Mouse (Mus musculus) limb, embryonic 12.5 days (tissue): Measurements from ENCODE around the gene Ctsd. TPM values are rescaled to one million over a fixed set of nuclear protein-coding genes. Genes with fewer than 3 reads are reported as not detected.

ENCODE experiments used
- ATAC-seq: fragments of 200-750 bp; cut with Nextera tagmentation; 2 replicates; pipeline ENCODE4 v1.8.0; 2017; ENCODE audit warnings: low read depth, moderate TSS enrichment; ENCODE audit not compliant: insufficient number of reproducible peaks, insufficient read depth, low FRiP score, low TSS enrichment
- H3K27ac ChIP-seq: fragments of 300-500 bp; sonication (generic); 2 replicates; pipeline ENCODE4 v1.5.1; 2016; ENCODE audit warnings: mild to moderate bottlenecking, moderate library complexity
- H3K27me3 ChIP-seq: fragments of 300-500 bp; sonication (generic); 2 replicates; pipeline ENCODE4 v1.6.1; 2016; ENCODE audit warnings: mild to moderate bottlenecking, moderate library complexity
- H3K36me3 ChIP-seq: fragments of 300-500 bp; sonication (generic); 2 replicates; pipeline ENCODE4 v1.6.1; 2016; ENCODE audit warnings: mild to moderate bottlenecking, moderate library complexity
- H3K4me1 ChIP-seq: fragments of 300-500 bp; sonication (generic); replicated peaks from 2 replicates; pipeline ENCODE4 v1.6.1; 2016
- H3K4me2 ChIP-seq: fragments of 300-500 bp; sonication (generic); 2 replicates; pipeline ENCODE4 v1.6.1; 2016; ENCODE audit warnings: mild to moderate bottlenecking, moderate library complexity
- H3K4me3 ChIP-seq: fragments of 300-500 bp; sonication (generic); replicated peaks from 2 replicates; pipeline ENCODE4 v1.5.1; 2016; ENCODE audit warnings: mild to moderate bottlenecking
- H3K9ac ChIP-seq: fragments of 300-500 bp; sonication (generic); replicated peaks from 2 replicates; pipeline ENCODE4 v1.6.1; 2016; ENCODE audit warnings: mild to moderate bottlenecking, moderate library complexity
- H3K9me3 ChIP-seq: fragments of 300-500 bp; sonication (generic); 2 replicates; pipeline ENCODE4 v1.6.1; 2016; ENCODE audit warnings: mild to moderate bottlenecking, moderate library complexity
- WGBS: fragments of 180-500 bp; shearing (Covaris S2); methylation state at CpG from one replicate; pipeline ENCODE4 v1.1.7; 2016; 5-methylcytosine and 5-hydroxymethylcytosine counted together
- polyA plus RNA-seq: library from polyadenylated mRNA; unstranded; fragments of >200 nt; fragmentation: Nextera tagmentation; extraction: Ambion mirVana; gene quantifications from 2 replicates; pipeline ENCODE4 v1.2.1, GENCODE M21; 2016

Gene Ctsd
- polyA plus RNA-seq, 1 experiment from 2014 or later, result 135 TPM

DNA sequence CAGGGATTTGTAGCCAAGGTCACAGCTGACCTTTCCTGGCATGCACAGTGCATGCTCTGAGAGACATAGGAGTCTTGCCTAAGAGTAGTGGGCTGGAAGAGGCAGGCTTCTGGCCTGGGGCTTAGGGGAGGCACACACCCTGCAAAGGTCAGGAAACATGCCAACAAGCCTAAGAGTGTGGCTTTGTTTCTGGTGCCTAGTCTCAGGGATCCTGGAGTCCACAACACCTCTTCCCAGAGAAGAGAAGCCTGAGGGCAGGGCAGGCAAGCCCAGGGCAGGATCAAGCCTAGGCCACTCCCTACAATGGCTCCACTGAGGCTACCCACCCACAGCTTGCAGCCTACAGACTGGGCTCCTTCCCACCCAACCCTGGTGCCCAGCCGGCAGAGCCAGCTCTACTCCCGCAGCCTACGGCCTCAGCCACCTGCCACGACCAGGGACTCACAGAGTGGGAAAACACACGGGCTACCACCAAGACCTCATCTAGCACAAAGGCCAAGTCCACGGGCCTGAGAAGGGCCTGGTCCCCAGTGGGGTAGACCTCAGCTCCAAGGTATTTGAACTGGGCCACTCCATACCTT is 1.1 kb downstream of the Ctsd start:
- ATAC-seq, result no peak
- no peak overlapping the region for H3K27ac ChIP-seq
- WGBS, result 69% methylated on average over 6 of the region's 6 CpGs

DNA sequence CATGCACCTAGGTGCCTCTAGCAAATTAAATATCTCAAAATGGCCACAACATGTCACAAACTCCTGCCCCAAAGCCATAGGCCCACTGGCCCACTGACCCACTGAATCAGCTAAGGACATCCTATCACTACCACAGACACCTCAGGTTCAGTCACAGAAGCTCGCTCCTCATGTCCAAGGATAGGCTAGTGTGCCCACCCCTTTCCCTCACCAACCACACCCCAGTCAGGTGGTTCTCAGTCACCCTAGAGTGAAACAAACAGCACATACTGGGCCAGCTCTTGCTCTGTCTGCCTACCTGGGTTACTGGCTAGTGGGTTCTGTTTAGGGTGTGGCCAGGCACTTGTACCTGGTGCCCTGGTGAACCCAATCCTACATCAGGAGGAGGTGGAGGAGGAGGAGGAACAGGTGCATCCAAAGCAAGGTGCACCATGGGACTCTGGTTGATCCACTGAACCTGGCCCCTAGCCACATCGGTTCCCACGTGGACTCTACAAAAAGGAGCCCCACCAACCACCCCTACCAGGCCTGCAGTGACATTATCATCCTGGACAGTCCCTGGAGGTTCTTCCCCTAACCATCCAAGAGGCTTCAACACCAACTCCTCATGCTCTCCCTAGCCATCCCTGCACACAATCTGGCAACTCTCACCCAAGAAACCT is 2.0 kb downstream of the Ctsd start:
- Histone ChIP-seq H3K27me3 (no peaks in the 10 kb centered on the region), H3K27ac (no peak overlapping the region), H3K4me3 (peak overlapping the region; percentile 80; the same call in 1 of the 2 replicates), H3K9ac (peak overlapping the region; percentile 79; the same call in 1 of the 2 replicates), H3K36me3 (peaks cover 47% of the 10 kb centered on the region), H3K4me1 (peaks cover 16% of the 10 kb centered on the region), H3K4me2 (peak overlapping the region; percentile 80), H3K9me3 (no peaks in the 10 kb centered on the region)
- no peak for ATAC-seq
- 92% methylated on average over 3 of the region's 3 CpGs for WGBS

More for the DNA sequence above, 1.1 kb downstream of the Ctsd start:
- H3K36me3 ChIP-seq, result peaks cover 39% of the 10 kb centered on the region
- no peaks in the 10 kb centered on the region for H3K27me3 ChIP-seq
- H3K4me3 ChIP-seq, result peak overlapping the region; percentile 80
- H3K9me3 ChIP-seq, result no peaks in the 10 kb centered on the region
- peaks cover 16% of the 10 kb centered on the region for H3K4me1 ChIP-seq
- peak overlapping the region; percentile 80 for H3K4me2 ChIP-seq
- peak overlapping the region; percentile 79 for H3K9ac ChIP-seq

DNA sequence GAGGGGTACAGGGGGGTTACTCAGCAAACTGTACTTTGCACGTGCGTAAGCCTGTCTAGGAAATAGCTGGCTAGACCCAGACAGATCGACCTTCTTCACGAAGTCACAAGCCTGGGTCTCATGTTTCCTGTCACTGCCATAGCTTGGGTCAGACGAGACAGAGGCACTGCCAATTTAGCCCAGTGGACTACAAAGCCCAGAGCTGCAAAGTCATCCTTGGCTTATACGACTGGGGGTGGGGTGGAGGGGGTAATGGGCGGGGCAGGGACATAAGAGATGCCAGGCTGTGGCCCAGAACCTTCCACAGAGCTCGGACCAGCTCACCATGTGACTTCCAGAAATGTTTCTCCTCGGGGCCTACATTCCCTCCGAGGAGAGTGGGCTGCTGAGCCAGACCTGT is 3.5 kb downstream of the Ctsd start:
- no peak overlapping the region for H3K4me2 ChIP-seq
- 84% methylated on average over 10 of the region's 10 CpGs for WGBS
- no peaks in the 10 kb centered on the region for H3K27me3 ChIP-seq
- no peak overlapping the region for H3K27ac ChIP-seq
- no peak overlapping the region for H3K9ac ChIP-seq
- peaks cover 16% of the 10 kb centered on the region for H3K4me1 ChIP-seq
- no peaks in the 10 kb centered on the region for H3K9me3 ChIP-seq
- peaks cover 63% of the 10 kb centered on the region for H3K36me3 ChIP-seq
- H3K4me3 ChIP-seq, result no peak overlapping the region
- no peak for ATAC-seq

DNA sequence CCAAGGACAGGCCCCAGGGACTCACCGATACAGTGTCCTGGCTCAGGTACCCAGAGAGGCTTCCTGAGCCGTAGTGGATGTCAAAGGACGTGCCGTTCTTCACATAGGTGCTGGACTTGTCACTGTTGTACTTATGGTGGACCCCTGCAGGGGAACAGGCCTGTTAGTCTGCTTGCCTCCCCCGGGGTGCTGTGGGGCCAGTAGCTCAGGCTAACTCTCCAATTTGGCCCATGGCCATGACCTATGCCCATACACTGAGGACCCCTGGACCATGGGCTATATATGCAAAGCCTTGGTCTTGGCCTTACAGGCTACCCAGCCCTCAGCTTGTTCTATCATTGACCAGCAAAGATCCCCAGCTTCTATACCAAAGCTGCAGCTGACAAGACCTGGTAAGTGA is 5.3 kb downstream of the Ctsd start, which contains the start of gene Gm49369:
TSS of gene Gm49369 (minus strand) at position 101 of the 400 bp plus-strand sequence.
- 97% methylated on average over 5 of the region's 5 CpGs for WGBS

DNA sequence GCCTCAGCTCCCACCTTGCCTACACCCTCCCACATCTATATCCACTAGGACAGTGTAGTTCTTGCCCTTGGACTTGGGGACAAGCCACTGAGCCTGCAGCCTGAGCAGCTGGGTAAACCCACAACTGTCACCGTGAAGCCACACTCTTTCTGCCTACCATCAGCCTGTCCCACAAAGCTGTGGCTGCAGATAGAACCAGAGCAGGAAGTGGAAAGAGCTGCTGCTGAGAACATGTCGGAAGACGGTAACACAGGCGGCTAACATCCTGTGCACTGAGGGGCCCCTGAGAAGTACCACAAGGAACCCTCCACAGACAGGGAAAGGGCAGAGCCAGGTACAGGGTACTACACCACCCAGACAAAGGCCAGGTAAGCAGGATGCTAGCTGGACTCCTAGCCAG is 6.7 kb downstream of the Ctsd start:
- H3K4me3 ChIP-seq, result no peak overlapping the region
- H3K4me2 ChIP-seq, result no peak overlapping the region
- peaks cover 94% of the 10 kb centered on the region for H3K36me3 ChIP-seq
- WGBS, result 91% methylated on average over 4 of the region's 4 CpGs
- no peak for ATAC-seq
- H3K27me3 ChIP-seq, result no peaks in the 10 kb centered on the region
- no peak overlapping the region for H3K27ac ChIP-seq
- no peaks in the 10 kb centered on the region for H3K9me3 ChIP-seq
- H3K4me1 ChIP-seq, result peaks cover 4% of the 10 kb centered on the region
- H3K9ac ChIP-seq, result no peak overlapping the region

More for the DNA sequence above, 5.3 kb downstream of the Ctsd start, which contains the start of gene Gm49369:
- no peaks in the 10 kb centered on the region for H3K9me3 ChIP-seq
- H3K4me3 ChIP-seq, result no peak within 1 kb of the TSS
- H3K27ac ChIP-seq, result no peak within 1 kb of the TSS
- H3K4me1 ChIP-seq, result peaks cover 16% of the 10 kb centered on the region
- no peaks in the 10 kb centered on the region for H3K27me3 ChIP-seq
- H3K9ac ChIP-seq, result no peak within 1 kb of the TSS
- H3K4me2 ChIP-seq, result no peak within 1 kb of the TSS
- peaks cover 80% of the 10 kb centered on the region for H3K36me3 ChIP-seq
- no peak for ATAC-seq

DNA sequence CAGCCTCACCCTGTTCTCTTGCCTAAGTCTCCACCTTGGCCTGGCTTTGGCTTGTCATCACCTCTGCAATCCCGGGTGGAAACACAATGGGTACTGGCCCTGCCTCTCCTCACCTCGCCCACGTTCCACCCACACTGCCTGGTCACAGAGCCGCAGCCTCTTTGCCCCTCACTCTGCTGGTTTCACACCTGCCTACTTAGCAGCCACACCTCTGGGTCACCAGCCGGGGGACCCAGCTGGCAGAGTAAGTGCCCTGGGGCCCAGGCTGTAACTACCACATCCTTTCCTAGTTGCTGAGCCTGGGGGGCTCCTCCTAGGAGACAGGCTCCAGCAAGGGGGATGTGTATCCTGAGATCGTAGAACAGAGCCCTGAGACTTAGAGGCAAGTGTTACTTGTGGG is 8.7 kb downstream of the Ctsd start:
- H3K4me1 ChIP-seq, result no peaks in the 10 kb centered on the region
- peaks cover 5% of the 10 kb centered on the region; the same call in 1 of the 2 replicates for H3K27me3 ChIP-seq
- H3K36me3 ChIP-seq, result peaks cover 92% of the 10 kb centered on the region
- no peak overlapping the region for H3K4me2 ChIP-seq
- 78% methylated on average over 6 of the region's 6 CpGs for WGBS
- H3K9me3 ChIP-seq, result no peaks in the 10 kb centered on the region
- H3K27ac ChIP-seq, result no peak overlapping the region
- no peak for ATAC-seq
- H3K9ac ChIP-seq, result no peak overlapping the region
- H3K4me3 ChIP-seq, result no peak overlapping the region

DNA sequence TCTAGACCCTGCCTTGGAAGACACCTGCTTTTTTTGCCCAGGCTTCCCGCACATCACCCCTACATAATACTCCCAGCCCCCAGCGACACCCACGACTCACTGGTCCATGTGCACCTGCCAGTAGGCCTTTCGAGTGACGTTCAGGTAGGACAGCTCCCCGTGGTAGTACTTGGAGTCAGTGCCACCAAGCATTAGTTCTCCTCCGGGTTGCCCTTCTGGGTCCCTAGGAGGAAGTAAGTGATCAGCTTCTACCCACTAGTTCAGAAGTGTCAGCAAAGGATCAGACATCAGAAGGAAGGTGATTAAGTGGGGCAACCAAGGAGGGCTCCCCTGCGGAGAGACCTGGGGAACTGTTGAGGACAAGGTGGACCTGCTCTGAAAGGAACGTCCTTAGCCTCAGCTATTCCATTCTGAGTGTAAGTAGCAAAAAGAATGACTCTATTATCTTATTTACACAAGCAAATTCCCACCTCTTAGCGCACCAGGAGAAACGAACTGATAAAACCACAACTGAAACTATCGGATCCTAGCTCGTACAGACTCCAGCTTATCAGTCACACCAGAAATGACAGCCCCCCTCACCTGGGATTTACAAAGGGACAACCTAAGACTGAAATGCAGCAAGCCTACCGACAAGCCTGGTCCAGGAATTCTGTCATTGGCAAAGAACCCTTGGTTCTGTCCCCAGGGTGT is 10.5 kb downstream of the Ctsd start:
- Histone ChIP-seq H3K27me3 (peaks cover 23% of the 10 kb centered on the region), H3K4me3 (no peak overlapping the region), H3K9ac (no peak overlapping the region), H3K4me2 (no peak overlapping the region), H3K9me3 (no peaks in the 10 kb centered on the region), H3K36me3 (peaks cover 74% of the 10 kb centered on the region), H3K27ac (no peak overlapping the region), H3K4me1 (peaks cover 2% of the 10 kb centered on the region; the same call in 1 of the 2 replicates)
- WGBS, result 90% methylated on average over 14 of the region's 14 CpGs
- ATAC-seq, result no peak

DNA sequence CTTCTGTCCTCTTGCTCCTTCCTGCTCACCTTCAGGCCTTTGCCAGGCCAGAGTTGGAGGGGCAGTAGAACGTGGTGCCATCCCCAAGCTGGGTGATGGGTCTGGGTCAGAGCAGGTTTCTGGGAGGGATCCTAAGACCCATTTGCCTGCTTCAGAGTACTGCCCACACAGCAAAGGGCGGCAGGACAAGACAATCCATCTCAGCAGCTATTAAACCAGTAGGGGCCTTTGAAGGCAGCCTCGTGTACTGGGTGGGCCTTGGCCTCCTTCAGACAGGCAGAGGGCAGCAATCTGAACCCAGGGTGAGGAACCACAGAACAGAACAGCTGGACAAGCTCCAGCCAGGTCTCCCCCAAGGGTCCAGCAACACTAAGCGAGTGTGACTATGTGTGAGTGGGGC is 11.7 kb downstream of the Ctsd start:
- Histone ChIP-seq H3K27me3 (peaks cover 36% of the 10 kb centered on the region), H3K4me1 (peaks cover 13% of the 10 kb centered on the region), H3K9ac (no peak overlapping the region), H3K4me3 (no peak overlapping the region), H3K9me3 (no peaks in the 10 kb centered on the region), H3K4me2 (no peak overlapping the region), H3K27ac (no peak overlapping the region), H3K36me3 (peaks cover 61% of the 10 kb centered on the region)
- WGBS, result 77% methylated on average over 4 of the region's 4 CpGs
- no peak for ATAC-seq

DNA sequence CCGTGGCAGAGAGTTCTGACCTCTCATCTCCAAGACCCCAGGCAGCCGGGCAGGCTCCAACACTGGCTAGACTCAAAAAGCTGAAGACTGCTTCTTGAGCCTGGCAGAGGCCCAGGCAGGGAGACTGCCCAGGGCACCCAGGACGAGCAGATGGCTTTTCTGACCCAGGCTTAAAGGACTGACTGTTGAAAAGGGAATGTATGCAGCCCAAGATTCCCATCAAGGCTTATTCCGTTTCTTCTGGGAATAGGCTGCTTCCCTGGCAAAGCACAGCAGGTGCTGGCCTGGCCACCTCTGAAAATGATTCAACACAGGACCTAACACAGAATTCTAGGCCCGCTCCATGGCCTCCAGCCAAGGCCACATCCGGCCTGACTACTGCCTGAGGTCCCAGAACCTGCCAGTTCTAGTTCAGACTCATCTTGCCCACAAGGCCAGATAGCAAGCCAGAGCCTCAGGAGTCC is 12.5 kb downstream of the Ctsd start:
- WGBS, result 83% methylated on average over 6 of the region's 6 CpGs
- Histone ChIP-seq H3K36me3 (peaks cover 53% of the 10 kb centered on the region), H3K27me3 (peaks cover 44% of the 10 kb centered on the region), H3K9ac (no peak overlapping the region), H3K9me3 (no peaks in the 10 kb centered on the region), H3K4me1 (peaks cover 13% of the 10 kb centered on the region), H3K4me3 (no peak overlapping the region), H3K4me2 (no peak overlapping the region), H3K27ac (no peak overlapping the region)
- no peak for ATAC-seq

DNA sequence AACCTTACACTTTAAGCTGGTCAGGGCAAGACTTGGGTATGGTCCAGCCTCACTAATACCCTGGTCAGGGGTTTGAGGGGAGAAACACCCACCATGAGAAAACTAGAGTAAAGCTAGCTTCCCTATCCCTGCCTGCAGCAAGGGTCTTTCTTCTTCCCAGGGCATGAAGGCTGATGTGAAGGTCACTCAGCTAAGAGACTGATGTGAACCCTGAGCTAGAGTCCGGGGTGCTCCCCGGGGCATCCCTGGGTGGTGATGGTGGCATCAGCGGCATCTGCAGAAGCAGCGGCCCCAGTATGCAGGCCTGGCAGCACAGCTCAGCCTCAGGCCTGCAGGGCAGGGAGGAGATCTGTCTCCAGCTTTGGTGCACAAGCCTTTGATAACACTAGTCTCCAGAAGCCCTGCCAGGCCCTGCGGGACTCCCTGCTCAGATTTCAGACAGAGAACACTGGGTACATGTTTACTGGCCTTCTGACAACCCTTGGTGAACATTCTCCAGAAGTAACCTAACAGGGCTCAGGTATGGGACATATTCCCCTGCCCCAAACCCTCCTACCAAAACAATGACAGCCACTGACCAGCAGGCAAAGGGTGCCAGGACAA is 13.3 kb downstream of the Ctsd start:
- H3K9me3 ChIP-seq, result no peaks in the 10 kb centered on the region
- 84% methylated on average over 5 of the region's 5 CpGs for WGBS
- H3K36me3 ChIP-seq, result peaks cover 45% of the 10 kb centered on the region
- H3K4me1 ChIP-seq, result peaks cover 13% of the 10 kb centered on the region
- H3K27me3 ChIP-seq, result peaks cover 51% of the 10 kb centered on the region
- H3K4me2 ChIP-seq, result no peak overlapping the region
- ATAC-seq, result no peak
- H3K9ac ChIP-seq, result no peak overlapping the region
- H3K4me3 ChIP-seq, result no peak overlapping the region
- H3K27ac ChIP-seq, result no peak overlapping the region
